Mouse (Mus musculus) embryonic fibroblast, embryonic 13.5 days (primary cell): ENCODE measurements at regions not wholly inside any gene's neighbourhood (a gene's known extent, or its start where the extent isn't known, plus 50 kb on each side); places are given as distances from the start of the nearest gene placed in this dataset.

Source experiments
- CTCF ChIP-seq: IDR thresholded peaks from 2 replicates; pipeline ENCODE4 v1.5.1; 2011; ENCODE audit warnings: mild to moderate bottlenecking, control low read depth, low read length, moderate library complexity, borderline replicate concordance; ENCODE audit not compliant: insufficient read depth
- POLR2A ChIP-seq: IDR thresholded peaks from 2 replicates; pipeline ENCODE4 v1.6.1; 2011; ENCODE audit warnings: low read depth, mild to moderate bottlenecking, control low read depth, low read length, moderate library complexity

DNA sequence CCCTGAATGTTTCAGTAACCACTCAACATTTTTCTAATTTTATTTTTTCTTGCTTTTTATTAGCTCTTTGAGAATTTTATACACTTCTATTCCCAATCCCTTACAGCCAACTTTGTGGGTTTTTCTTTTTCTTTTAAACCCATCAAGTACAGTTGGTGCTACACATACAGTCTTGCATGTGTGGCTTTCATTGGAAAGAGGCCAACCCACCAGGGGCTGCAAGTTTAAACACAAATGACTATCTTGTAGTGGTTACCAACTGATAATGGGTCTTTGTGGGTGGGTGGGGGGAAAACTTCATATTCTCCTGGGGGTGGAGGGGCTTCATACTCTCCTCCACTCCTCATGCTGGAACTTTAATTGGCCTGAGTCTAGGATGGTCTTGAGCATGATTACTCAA lies 110.5 kb upstream of the Atg10 start:
- TF ChIP-seq CTCF = no peak
- no peak for TF ChIP-seq POLR2A
